Mouse (Mus musculus) liver, embryonic 15.5 days (tissue): ENCODE results near the gene Wrap73. TPM values are rescaled to one million over a fixed set of nuclear protein-coding genes. Genes with fewer than 3 reads are reported as not detected.

ENCODE experiments used
- ATAC-seq: fragments of 200-750 bp; cut with Nextera tagmentation; 2 replicates; pipeline ENCODE4 v1.8.0; 2017; ENCODE audit warnings: moderate number of reproducible peaks, mild to moderate bottlenecking, moderate library complexity; ENCODE audit not compliant: insufficient read depth
- H3K27ac ChIP-seq: fragments of 300-500 bp; sonication (generic); replicated peaks from 2 replicates; pipeline ENCODE4 v1.5.1; 2015; ENCODE audit warnings: mild to moderate bottlenecking, inconsistent platforms
- H3K27me3 ChIP-seq: fragments of 300-500 bp; sonication (generic); 2 replicates; pipeline ENCODE4 v1.6.1; 2015; ENCODE audit warnings: mild to moderate bottlenecking, inconsistent platforms
- H3K36me3 ChIP-seq: fragments of 300-500 bp; sonication (generic); replicated peaks from 2 replicates; pipeline ENCODE4 v1.6.1; 2015; ENCODE audit warnings: moderate library complexity, mild to moderate bottlenecking, inconsistent platforms
- H3K4me1 ChIP-seq: fragments of 300-500 bp; sonication (generic); replicated peaks from 2 replicates; pipeline ENCODE4 v1.6.1; 2015; ENCODE audit warnings: inconsistent platforms
- H3K4me2 ChIP-seq: fragments of 300-500 bp; sonication (generic); 2 replicates; pipeline ENCODE4 v1.6.1; 2015; ENCODE audit warnings: moderate library complexity, mild to moderate bottlenecking, inconsistent platforms
- H3K4me3 ChIP-seq: fragments of 300-500 bp; sonication (generic); replicated peaks from 2 replicates; pipeline ENCODE4 v1.5.1; 2015; ENCODE audit warnings: mild to moderate bottlenecking, inconsistent platforms
- H3K9ac ChIP-seq: fragments of 300-500 bp; sonication (generic); 2 replicates; pipeline ENCODE4 v1.6.1; 2015; ENCODE audit warnings: moderate library complexity, mild to moderate bottlenecking, inconsistent platforms
- H3K9me3 ChIP-seq: fragments of 300-500 bp; sonication (generic); replicated peaks from 2 replicates; pipeline ENCODE4 v1.6.1; 2016; ENCODE audit warnings: inconsistent platforms
- WGBS: fragments of 180-500 bp; shearing (Covaris S2); methylation state at CpG from one replicate; pipeline ENCODE4 v1.1.7; 2015; ENCODE audit warnings: mixed read lengths; ENCODE audit not compliant: insufficient replicate concordance; 5-methylcytosine and 5-hydroxymethylcytosine counted together
- polyA plus RNA-seq: library from polyadenylated mRNA; unstranded; fragments of >200 nt; fragmentation: Nextera tagmentation; extraction: Ambion mirVana; gene quantifications from 2 replicates; pipeline ENCODE4 v1.2.1, GENCODE M21; 2015

Wrap73 gene
- polyA plus RNA-seq, 1 experiment from 2014 or later, result 26.8 TPM

GRCm38 (mm10) chr4:154185001-154185400 is 42.8 kb downstream of the Wrap73 start:
- ATAC-seq, result no peak

GRCm38 (mm10) chr4:154186002-154186537 is 43.9 kb downstream of the Wrap73 start:
- no peak for ATAC-seq
- H3K4me3 ChIP-seq, result no peak overlapping the region
- peaks cover 10% of the 10 kb centered on the region for H3K27me3 ChIP-seq
- H3K9ac ChIP-seq, result no peak overlapping the region
- no peaks in the 10 kb centered on the region for H3K36me3 ChIP-seq
- H3K4me1 ChIP-seq, result no peaks in the 10 kb centered on the region
- H3K9me3 ChIP-seq, result no peaks in the 10 kb centered on the region
- no peak overlapping the region for H3K4me2 ChIP-seq
- 44% methylated on average over 11 of the region's 11 CpGs for WGBS
- H3K27ac ChIP-seq, result no peak overlapping the region

More at GRCm38 (mm10) chr4:154185001-154185400, 42.8 kb downstream of the Wrap73 start:
- H3K27ac ChIP-seq, result no peak overlapping the region
- no peaks in the 10 kb centered on the region for H3K36me3 ChIP-seq
- H3K4me1 ChIP-seq, result no peaks in the 10 kb centered on the region
- H3K4me3 ChIP-seq, result no peak overlapping the region
- H3K9ac ChIP-seq, result no peak overlapping the region
- WGBS, result 63% methylated on average over 5 of the region's 5 CpGs
- H3K4me2 ChIP-seq, result no peak overlapping the region
- H3K27me3 ChIP-seq, result peaks cover 10% of the 10 kb centered on the region
- H3K9me3 ChIP-seq, result no peaks in the 10 kb centered on the region

GRCm38 (mm10) chr4:154188948-154189347 is 46.8 kb downstream of the Wrap73 start:
- 18% methylated on average over 8 of the region's 8 CpGs for WGBS
- H3K36me3 ChIP-seq, result no peaks in the 10 kb centered on the region
- H3K4me1 ChIP-seq, result no peaks in the 10 kb centered on the region
- ATAC-seq, result no peak
- no peak overlapping the region for H3K4me2 ChIP-seq
- H3K27me3 ChIP-seq, result peaks cover 5% of the 10 kb centered on the region
- no peak overlapping the region for H3K9ac ChIP-seq
- no peak overlapping the region for H3K27ac ChIP-seq
- no peak overlapping the region for H3K4me3 ChIP-seq
- no peaks in the 10 kb centered on the region for H3K9me3 ChIP-seq

- Histone ChIP-seq H3K27ac (no peak overlapping the region), H3K4me2 (no peak overlapping the region), H3K4me1 (no peaks in the 10 kb centered on the region), H3K36me3 (no peaks in the 10 kb centered on the region), H3K9ac (no peak overlapping the region), H3K27me3 (no peaks in the 10 kb centered on the region), H3K9me3 (no peaks in the 10 kb centered on the region), H3K4me3 (no peak overlapping the region)
- 71% methylated on average over 6 of the region's 6 CpGs for WGBS
- ATAC-seq, result no peak
Measured at GRCm38 (mm10) chr4:154197961-154198360, 55.8 kb downstream of the Wrap73 start.

- H3K4me3 ChIP-seq, result no peak overlapping the region
- no peak overlapping the region for H3K27ac ChIP-seq
- no peaks in the 10 kb centered on the region for H3K27me3 ChIP-seq
- no peak overlapping the region for H3K4me2 ChIP-seq
- no peaks in the 10 kb centered on the region for H3K9me3 ChIP-seq
- ATAC-seq, result no peak
- H3K4me1 ChIP-seq, result no peaks in the 10 kb centered on the region
- no peak overlapping the region for H3K9ac ChIP-seq
- H3K36me3 ChIP-seq, result no peaks in the 10 kb centered on the region
- WGBS, result 44% methylated on average over 7 of the region's 7 CpGs
Measured at GRCm38 (mm10) chr4:154198377-154198961, 56.3 kb downstream of the Wrap73 start.

- no peaks in the 10 kb centered on the region for H3K27me3 ChIP-seq
- H3K9me3 ChIP-seq, result no peaks in the 10 kb centered on the region
- H3K9ac ChIP-seq, result no peak overlapping the region
- no peak overlapping the region for H3K4me2 ChIP-seq
- ATAC-seq, result no peak
- H3K27ac ChIP-seq, result no peak overlapping the region
- no peak overlapping the region for H3K4me3 ChIP-seq
- no peaks in the 10 kb centered on the region for H3K4me1 ChIP-seq
- 60% methylated on average over 5 of the region's 5 CpGs for WGBS
- no peaks in the 10 kb centered on the region for H3K36me3 ChIP-seq
Measured at GRCm38 (mm10) chr4:154201511-154201910, 59.3 kb downstream of the Wrap73 start.

- H3K36me3 ChIP-seq, result no peaks in the 10 kb centered on the region
- no peak overlapping the region for H3K4me2 ChIP-seq
- H3K9ac ChIP-seq, result no peak overlapping the region
- H3K9me3 ChIP-seq, result no peaks in the 10 kb centered on the region
- no peak for ATAC-seq
- no peak overlapping the region for H3K4me3 ChIP-seq
- no peak overlapping the region for H3K27ac ChIP-seq
- 58% methylated on average over 7 of the region's 7 CpGs for WGBS
- no peaks in the 10 kb centered on the region for H3K4me1 ChIP-seq
- H3K27me3 ChIP-seq, result no peaks in the 10 kb centered on the region
Measured at GRCm38 (mm10) chr4:154204532-154204931, 62.4 kb downstream of the Wrap73 start.

- H3K36me3 ChIP-seq, result no peaks in the 10 kb centered on the region
- H3K4me3 ChIP-seq, result no peak overlapping the region
- H3K27me3 ChIP-seq, result no peaks in the 10 kb centered on the region
- no peak overlapping the region for H3K9ac ChIP-seq
- H3K4me2 ChIP-seq, result no peak overlapping the region
- H3K9me3 ChIP-seq, result no peaks in the 10 kb centered on the region
- no peak overlapping the region for H3K27ac ChIP-seq
- 48% methylated on average over 5 of the region's 5 CpGs for WGBS
- ATAC-seq, result no peak
- H3K4me1 ChIP-seq, result no peaks in the 10 kb centered on the region
Measured at GRCm38 (mm10) chr4:154205392-154205791, 63.2 kb downstream of the Wrap73 start.

GRCm38 (mm10) chr4:154207261-154207660 is 65.1 kb downstream of the Wrap73 start:
- no peaks in the 10 kb centered on the region for H3K36me3 ChIP-seq
- WGBS, result 12% methylated on average over 5 of the region's 5 CpGs
- H3K4me3 ChIP-seq, result no peak overlapping the region
- no peak overlapping the region for H3K9ac ChIP-seq
- no peaks in the 10 kb centered on the region for H3K4me1 ChIP-seq
- no peak overlapping the region for H3K4me2 ChIP-seq
- H3K9me3 ChIP-seq, result no peaks in the 10 kb centered on the region
- ATAC-seq, result no peak
- no peaks in the 10 kb centered on the region for H3K27me3 ChIP-seq
- H3K27ac ChIP-seq, result no peak overlapping the region

GRCm38 (mm10) chr4:154209054-154209453 is 66.9 kb downstream of the Wrap73 start:
- H3K9ac ChIP-seq, result no peak overlapping the region
- H3K4me1 ChIP-seq, result peaks cover 8% of the 10 kb centered on the region
- no peaks in the 10 kb centered on the region for H3K36me3 ChIP-seq
- no peak overlapping the region for H3K4me2 ChIP-seq
- H3K27me3 ChIP-seq, result no peaks in the 10 kb centered on the region
- ATAC-seq, result no peak
- 53% methylated on average over 6 of the region's 6 CpGs for WGBS
- no peak overlapping the region for H3K4me3 ChIP-seq
- no peak overlapping the region for H3K27ac ChIP-seq
- H3K9me3 ChIP-seq, result no peaks in the 10 kb centered on the region

- Histone ChIP-seq H3K4me3 (no peak overlapping the region), H3K9me3 (no peaks in the 10 kb centered on the region), H3K4me1 (peaks cover 15% of the 10 kb centered on the region), H3K27ac (no peak overlapping the region), H3K4me2 (no peak overlapping the region), H3K36me3 (no peaks in the 10 kb centered on the region), H3K9ac (no peak overlapping the region), H3K27me3 (no peaks in the 10 kb centered on the region)
- WGBS, result 18% methylated on average over 3 of the region's 3 CpGs
- ATAC-seq, result no peak
Measured at GRCm38 (mm10) chr4:154209825-154210224, 67.7 kb downstream of the Wrap73 start.

- Histone ChIP-seq H3K4me1 (peaks cover 15% of the 10 kb centered on the region), H3K4me3 (no peak overlapping the region), H3K27ac (no peak overlapping the region), H3K4me2 (no peak overlapping the region), H3K9ac (no peak overlapping the region), H3K36me3 (no peaks in the 10 kb centered on the region), H3K27me3 (no peaks in the 10 kb centered on the region), H3K9me3 (no peaks in the 10 kb centered on the region)
- ATAC-seq, result no peak
- 77% methylated on average over 13 of the region's 13 CpGs for WGBS
Measured at GRCm38 (mm10) chr4:154211459-154211858, 69.3 kb downstream of the Wrap73 start.
